In genomic region chr17:34971694-34972068, GRCm38 (mm10) we compare ENCODE assay signal across 9 mouse cellular contexts. TPM values are rescaled to one million over a fixed set of nuclear protein-coding genes. Genes with fewer than 3 reads are reported as not detected.
DNase-seq lines count a peak whose midpoint lies in the region; ATAC-seq and TF ChIP-seq lines count a peak whose summit lies in the region.
"Not testable (repeated sequence)": the region's sequence is repeated elsewhere in the genome, so short reads cannot be mapped to it uniquely, and the experiment has no call there.
"Had no signal": no experiment of that assay in that cellular context is flagged by ENCODE, and none has a peak within 500 bp of the region (broad histone marks: within the 10 kb centered on the region; RNA-seq: fewer than 3 reads in every experiment).

No protein-coding gene starts in this region.

- H3K79me2 ChIP-seq in heart, adult 2 months (replicated peaks; ENCODE audit: control insufficient read depth, insufficient read depth, low read length): not testable (repeated sequence)

- peak overlapping the region; percentile 79 for H3K9ac ChIP-seq in heart, adult 2 months (ENCODE audit: low read depth, low read length)
- H3K9ac ChIP-seq in hindbrain, embryonic 14.5 days; kidney, embryonic 16.5 days (replicated peaks; ENCODE audit: low read length); liver, embryonic 13.5 days; neural tube, embryonic 15.5 days (replicated peaks): not testable (repeated sequence)

- H3K4me3 ChIP-seq in embryonic fibroblast, embryonic 13.5 days (ENCODE audit: insufficient read depth, low read length): peak overlapping the region; percentile 24
- peak overlapping the region; percentile 41 for H3K4me3 ChIP-seq in heart, adult 2 months
- H3K4me3 ChIP-seq in hindbrain, embryonic 14.5 days (replicated peaks; ENCODE audit: low read length): peak overlapping the region; percentile 34
- H3K4me3 ChIP-seq in kidney, embryonic 16.5 days (ENCODE audit: low read length): peak overlapping the region; percentile 47
- peak overlapping the region; percentile 50 for H3K4me3 ChIP-seq in liver, embryonic 13.5 days (replicated peaks)
- H3K4me3 ChIP-seq in midbrain, embryonic 10.5 days: peak overlapping the region; percentile 53
- H3K4me3 ChIP-seq in neural tube, embryonic 15.5 days (replicated peaks): peak overlapping the region; percentile 44

- peak overlapping the region; percentile 88 for H3K4me2 ChIP-seq in hindbrain, embryonic 14.5 days (replicated peaks)
- peak overlapping the region; percentile 84 for H3K4me2 ChIP-seq in kidney, embryonic 16.5 days (replicated peaks; ENCODE audit: low read depth, low read length)
- H3K4me2 ChIP-seq in liver, embryonic 13.5 days: peak overlapping the region; percentile 72
- peak overlapping the region; percentile 80 for H3K4me2 ChIP-seq in neural tube, embryonic 15.5 days

- H3K9me3 ChIP-seq in hindbrain, embryonic 14.5 days (ENCODE audit: control insufficient read depth, low read length); kidney, embryonic 16.5 days (ENCODE audit: low read length); liver, embryonic 13.5 days (replicated peaks); midbrain, embryonic 10.5 days (replicated peaks); neural tube, embryonic 15.5 days (replicated peaks): not testable (repeated sequence)

- H3K4me1 ChIP-seq in embryonic fibroblast, embryonic 13.5 days (ENCODE audit: control insufficient read depth, insufficient read depth, low read length); heart, adult 2 months (ENCODE audit: control insufficient read depth, insufficient read depth, low read length); hindbrain, embryonic 14.5 days (replicated peaks; ENCODE audit: control insufficient read depth, insufficient read depth, low read length); kidney, embryonic 16.5 days (ENCODE audit: insufficient read depth, low read length); liver, embryonic 13.5 days (replicated peaks); midbrain, embryonic 10.5 days; neural tube, embryonic 15.5 days: not testable (repeated sequence)

- H3K27ac ChIP-seq in embryonic fibroblast, embryonic 13.5 days (ENCODE audit: insufficient read depth, low read length); hindbrain, embryonic 14.5 days; kidney, embryonic 16.5 days (ENCODE audit: low read length); liver, embryonic 13.5 days; midbrain, embryonic 10.5 days (replicated peaks); neural tube, embryonic 15.5 days (replicated peaks): not testable (repeated sequence)
- H3K27ac ChIP-seq in heart, adult 2 months: peak overlapping the region; percentile 96

- peak; percentile 13 for ATAC-seq in activated CD4-positive, CD25-positive, alpha-beta regulatory T cell, adult 4 months
- peak; percentile 46 for ATAC-seq in hindbrain, embryonic 14.5 days (ENCODE audit: low FRiP score)
- peak; percentile 49; the same call in 1 of the 2 replicates for ATAC-seq in kidney, embryonic 16.5 days (ENCODE audit: low FRiP score, low TSS enrichment)
- ATAC-seq in liver, embryonic 13.5 days (ENCODE audit: low read depth): peak; percentile 25
- peak; percentile 51 for ATAC-seq in neural tube, embryonic 15.5 days (ENCODE audit: low FRiP score)

- H3K36me3 ChIP-seq in heart, adult 2 months (ENCODE audit: control insufficient read depth, insufficient read depth, low read length); hindbrain, embryonic 14.5 days (replicated peaks; ENCODE audit: control insufficient read depth, insufficient read depth); kidney, embryonic 16.5 days (ENCODE audit: insufficient read depth, low read length); liver, embryonic 13.5 days; midbrain, embryonic 10.5 days; neural tube, embryonic 15.5 days: not testable (repeated sequence)

- WGBS in heart, adult 2 months: 3% methylated on average over 28 of the region's 43 CpGs
- 3% methylated on average over 13 of the region's 43 CpGs for WGBS in hindbrain, embryonic 14.5 days
- 1% methylated on average over 23 of the region's 43 CpGs for WGBS in kidney, embryonic 16.5 days
- 2% methylated on average over 26 of the region's 43 CpGs for WGBS in liver, embryonic 13.5 days (ENCODE audit: insufficient replicate concordance)
- WGBS in midbrain, embryonic 10.5 days: 4% methylated on average over 31 of the region's 43 CpGs
- 0% methylated on average over 18 of the region's 43 CpGs for WGBS in neural tube, embryonic 15.5 days

- not testable (repeated sequence) for TF ChIP-seq CTCF in embryonic fibroblast, embryonic 13.5 days (IDR thresholded peaks at IDR 0.05; ENCODE audit: borderline replicate concordance, insufficient read depth, low read length); heart, adult 2 months (IDR thresholded peaks at IDR 0.05)

- intact Hi-C loops in heart, adult 2 months (cut with DNase I): loop anchor here (10.0 kb wide), 1 partner anchor 1303 kb away; the partner anchor contains the start of gene Trim39

- TF ChIP-seq POLR2A in embryonic fibroblast, embryonic 13.5 days (IDR thresholded peaks at IDR 0.05; ENCODE audit: low read depth, low read length); heart, adult 2 months (IDR thresholded peaks at IDR 0.05; ENCODE audit: insufficient read depth, low read depth, low read length): not testable (repeated sequence)

- TF ChIP-seq EP300 in heart, adult 2 months (IDR thresholded peaks at IDR 0.05; ENCODE audit: insufficient read depth, low read depth, low read length): not testable (repeated sequence)

- not testable (repeated sequence) for H3K27me3 ChIP-seq in heart, adult 2 months (ENCODE audit: control insufficient read depth, insufficient read depth, low read length)
- peaks cover 28% of the 10 kb centered on the region for H3K27me3 ChIP-seq in hindbrain, embryonic 14.5 days (ENCODE audit: control insufficient read depth, insufficient read depth, low read length)
- H3K27me3 ChIP-seq in kidney, embryonic 16.5 days (ENCODE audit: insufficient read depth, low read length): peaks cover 23% of the 10 kb centered on the region
- peaks cover 62% of the 10 kb centered on the region for H3K27me3 ChIP-seq in liver, embryonic 13.5 days
- H3K27me3 ChIP-seq in midbrain, embryonic 10.5 days (ENCODE audit: low read depth, poor library complexity, severe bottlenecking): peaks cover 56% of the 10 kb centered on the region
- H3K27me3 ChIP-seq in neural tube, embryonic 15.5 days (replicated peaks): peaks cover 28% of the 10 kb centered on the region

- DNase-seq in heart, adult 2 months; hindbrain, embryonic 14.5 days (ENCODE audit: low spot score); liver, embryonic 13.5 days; midbrain, embryonic 10.5 days (ENCODE audit: low spot score): not testable (repeated sequence)

RNA-seq across cellular contexts. Expression of gene Hspa1a, which starts 0.3 kb away (rescaled TPM):
- 1 to 10 TPM in 1 of 2 experiments, under 1 TPM in 1; 0.17 to 5.1 TPM for polyA plus RNA-seq in activated CD4-positive, CD25-positive, alpha-beta regulatory T cell, adult 4 months (2017; shearing (Covaris generic))
- 6.0 and 6.5 TPM in 2 replicates for polyA plus RNA-seq in embryonic fibroblast, embryonic 13.5 days (2011; ENCODE audit: insufficient read length, low read depth, missing spikeins)
- 1 to 10 TPM; 3.3 to 9.8 TPM for total RNA-seq in heart, adult 2 months (2021)
- 3.0 and 5.9 TPM in 2 replicates for polyA plus RNA-seq in heart, adult 2 months (2012; rRNA removed)
- polyA plus RNA-seq in hindbrain, embryonic 14.5 days (2014; fragmentation: Nextera tagmentation; extraction: Ambion mirVana): 7.5 and 11.6 TPM in 2 replicates
- polyA plus RNA-seq in kidney, embryonic 16.5 days (2015; fragmentation: Nextera tagmentation; extraction: Ambion mirVana): 11.2 and 13.4 TPM in 2 replicates
- polyA plus RNA-seq in liver, embryonic 13.5 days (2015; fragmentation: Nextera tagmentation; extraction: Ambion mirVana): 2.1 and 2.3 TPM in 2 replicates
- 1.3 and 1.6 TPM in 2 replicates for polyA plus RNA-seq in midbrain, embryonic 10.5 days (2016; fragmentation: Nextera tagmentation; extraction: Ambion mirVana)
- 12.8 and 13.2 TPM in 2 replicates for polyA plus RNA-seq in neural tube, embryonic 15.5 days (2015; fragmentation: Nextera tagmentation; extraction: Ambion mirVana)

RNA-seq across cellular contexts. Expression of gene Hspa1l, which starts 0.8 kb away (rescaled TPM):
- under 1 TPM in 1 of 2 experiments, not detected in 1; 0.46 TPM for polyA plus RNA-seq in activated CD4-positive, CD25-positive, alpha-beta regulatory T cell, adult 4 months (2017; shearing (Covaris generic))
- not detected in 2 replicates for polyA plus RNA-seq in embryonic fibroblast, embryonic 13.5 days (2011; ENCODE audit: insufficient read length, low read depth, missing spikeins)
- total RNA-seq in heart, adult 2 months (2021): 10 to 100 TPM in 1 of 2 experiments, 1 to 10 TPM in 1; 8.3 to 10.9 TPM
- 3.6 and 6.6 TPM in 2 replicates for polyA plus RNA-seq in heart, adult 2 months (2012; rRNA removed)
- polyA plus RNA-seq in hindbrain, embryonic 14.5 days (2014; fragmentation: Nextera tagmentation; extraction: Ambion mirVana): 1.9 TPM in 2 replicates
- 1.0 and 1.3 TPM in 2 replicates for polyA plus RNA-seq in kidney, embryonic 16.5 days (2015; fragmentation: Nextera tagmentation; extraction: Ambion mirVana)
- 0.10 and 0.34 TPM in 2 replicates for polyA plus RNA-seq in liver, embryonic 13.5 days (2015; fragmentation: Nextera tagmentation; extraction: Ambion mirVana)
- 0.71 and 0.81 TPM in 2 replicates for polyA plus RNA-seq in midbrain, embryonic 10.5 days (2016; fragmentation: Nextera tagmentation; extraction: Ambion mirVana)
- 1.4 and 1.5 TPM in 2 replicates for polyA plus RNA-seq in neural tube, embryonic 15.5 days (2015; fragmentation: Nextera tagmentation; extraction: Ambion mirVana)

RNA-seq across cellular contexts. Expression of gene Gm20481, which starts 2.0 kb away (rescaled TPM):
- not detected for polyA plus RNA-seq in activated CD4-positive, CD25-positive, alpha-beta regulatory T cell, adult 4 months (2017; shearing (Covaris generic))
- polyA plus RNA-seq in embryonic fibroblast, embryonic 13.5 days (2011; ENCODE audit: insufficient read length, low read depth, missing spikeins): not detected in 2 replicates
- not detected for total RNA-seq in heart, adult 2 months (2021)
- not detected in 2 replicates for polyA plus RNA-seq in heart, adult 2 months (2012; rRNA removed)
- polyA plus RNA-seq in hindbrain, embryonic 14.5 days (2014; fragmentation: Nextera tagmentation; extraction: Ambion mirVana): not detected in 2 replicates
- not detected in 2 replicates for polyA plus RNA-seq in kidney, embryonic 16.5 days (2015; fragmentation: Nextera tagmentation; extraction: Ambion mirVana)
- polyA plus RNA-seq in liver, embryonic 13.5 days (2015; fragmentation: Nextera tagmentation; extraction: Ambion mirVana): not detected in 2 replicates
- polyA plus RNA-seq in midbrain, embryonic 10.5 days (2016; fragmentation: Nextera tagmentation; extraction: Ambion mirVana): 0.27 TPM in 1 of 2 replicates, not detected in the other
- polyA plus RNA-seq in neural tube, embryonic 15.5 days (2015; fragmentation: Nextera tagmentation; extraction: Ambion mirVana): not detected in 2 replicates
- total RNA-seq: layer of hippocampus, postnatal 10 days had no signal

RNA-seq across cellular contexts. Expression of gene Lsm2, which starts 10.0 kb away (rescaled TPM):
- polyA plus RNA-seq in activated CD4-positive, CD25-positive, alpha-beta regulatory T cell, adult 4 months (2017; shearing (Covaris generic)): 10 to 100 TPM; 45.5 to 61.3 TPM
- polyA plus RNA-seq in embryonic fibroblast, embryonic 13.5 days (2011; ENCODE audit: insufficient read length, low read depth, missing spikeins): 74.8 and 93.3 TPM in 2 replicates
- total RNA-seq in heart, adult 2 months (2021): 10 to 100 TPM; 17.3 to 21.3 TPM
- polyA plus RNA-seq in heart, adult 2 months (2012; rRNA removed): 50.7 and 58.0 TPM in 2 replicates
- 92.9 and 97.8 TPM in 2 replicates for polyA plus RNA-seq in hindbrain, embryonic 14.5 days (2014; fragmentation: Nextera tagmentation; extraction: Ambion mirVana)
- 206 and 230 TPM in 2 replicates for polyA plus RNA-seq in kidney, embryonic 16.5 days (2015; fragmentation: Nextera tagmentation; extraction: Ambion mirVana)
- polyA plus RNA-seq in liver, embryonic 13.5 days (2015; fragmentation: Nextera tagmentation; extraction: Ambion mirVana): 163 and 178 TPM in 2 replicates
- polyA plus RNA-seq in midbrain, embryonic 10.5 days (2016; fragmentation: Nextera tagmentation; extraction: Ambion mirVana): 307 and 337 TPM in 2 replicates
- polyA plus RNA-seq in neural tube, embryonic 15.5 days (2015; fragmentation: Nextera tagmentation; extraction: Ambion mirVana): 97.9 and 120 TPM in 2 replicates

RNA-seq across cellular contexts. Expression of gene Hspa1b, which starts 12.6 kb away (rescaled TPM):
- 1 to 10 TPM in 1 of 2 experiments, not detected in 1; 7.0 TPM for polyA plus RNA-seq in activated CD4-positive, CD25-positive, alpha-beta regulatory T cell, adult 4 months (2017; shearing (Covaris generic))
- polyA plus RNA-seq in embryonic fibroblast, embryonic 13.5 days (2011; ENCODE audit: insufficient read length, low read depth, missing spikeins): 20.9 and 36.6 TPM in 2 replicates
- 10 to 100 TPM in 1 of 2 experiments, 1 to 10 TPM in 1; 2.9 to 11.2 TPM for total RNA-seq in heart, adult 2 months (2021)
- polyA plus RNA-seq in heart, adult 2 months (2012; rRNA removed): 2.0 and 6.3 TPM in 2 replicates
- 0.34 and 0.56 TPM in 2 replicates for polyA plus RNA-seq in hindbrain, embryonic 14.5 days (2014; fragmentation: Nextera tagmentation; extraction: Ambion mirVana)
- 0.76 and 0.80 TPM in 2 replicates for polyA plus RNA-seq in kidney, embryonic 16.5 days (2015; fragmentation: Nextera tagmentation; extraction: Ambion mirVana)
- polyA plus RNA-seq in liver, embryonic 13.5 days (2015; fragmentation: Nextera tagmentation; extraction: Ambion mirVana): 0.07 and 0.15 TPM in 2 replicates
- 0.19 TPM in 1 of 2 replicates, not detected in the other for polyA plus RNA-seq in midbrain, embryonic 10.5 days (2016; fragmentation: Nextera tagmentation; extraction: Ambion mirVana)
- 0.54 and 0.84 TPM in 2 replicates for polyA plus RNA-seq in neural tube, embryonic 15.5 days (2015; fragmentation: Nextera tagmentation; extraction: Ambion mirVana)
